Comparison of ENCODE assay signal across 30 mouse cellular contexts in genomic region chr8:13437531-13437930, GRCm38 (mm10). TPM values are rescaled to one million over a fixed set of nuclear protein-coding genes. Genes with fewer than 3 reads are reported as not detected.
DNase-seq lines count a peak whose midpoint lies in the region; ATAC-seq and TF ChIP-seq lines count a peak whose summit lies in the region.
"Had no signal": no experiment of that assay in that cellular context is flagged by ENCODE, and none has a peak within 500 bp of the region (broad histone marks: within the 10 kb centered on the region; RNA-seq: fewer than 3 reads in every experiment).

No protein-coding gene starts in this region.

- TF ChIP-seq EP300 in MEL (IDR thresholded peaks at IDR 0.05; ENCODE audit: low read depth in 1 of 2, low read length in 2 of 2) = 0 out of 4 replicates have a peak, but pooled peaks of 1 of the 2 experiments have one; percentile 19

- no peak for TF ChIP-seq POLR2A in MEL (IDR thresholded peaks at IDR 0.05; ENCODE audit: control insufficient read depth in 1 of 2, insufficient read depth in 1 of 2, low read depth in 1 of 2, low read length in 2 of 2, poor library complexity in 1 of 2)

- H3K9ac ChIP-seq in MEL (ENCODE audit: control insufficient read depth, low read depth, low read length, poor library complexity, severe bottlenecking) = no peak overlapping the region
- H3K9ac ChIP-seq: embryonic facial prominence, embryonic 13.5 days; embryonic facial prominence, embryonic 15.5 days; forebrain, embryonic 12.5 days had no signal

- intact Hi-C loops in gastrocnemius, adult 2 months (cut with DNase I) = no loop called here

- DNase-seq in gastrocnemius, adult 2 months = no peak
- no peak for DNase-seq in gastrocnemius, postnatal 4 days (ENCODE audit: low spot score in 2 of 2)
- no peak for DNase-seq in MEL (ENCODE audit: low read depth, low spot score)
- no peak for DNase-seq in kidney, adult 18-20 months
- DNase-seq: adrenal gland, adult 2 months; adrenal gland, postnatal 10 days; adrenal gland, postnatal 25 days; B cell, adult 2 months; cerebellum, adult 11 months; cerebellum, adult 18-20 months; cerebellum, adult 8-10 months; cerebellum, adult 9-11 months; cerebellum, postnatal 14 days; cerebellum, postnatal 36 days; embryo, embryonic 11 days had no signal

- H3K4me1 ChIP-seq in MEL (ENCODE audit: control insufficient read depth in 1 of 2, insufficient read depth in 2 of 2, low read length in 2 of 2) = no peaks in the 10 kb centered on the region
- H3K4me1 ChIP-seq: embryonic facial prominence, embryonic 13.5 days; embryonic facial prominence, embryonic 15.5 days had no signal

- H3K4me3 ChIP-seq in gastrocnemius, adult 2 months = peak overlapping the region; percentile 72; the same call in 1 of the 2 replicates
- no peak overlapping the region for H3K4me3 ChIP-seq in MEL (ENCODE audit: control insufficient read depth in 1 of 2, insufficient read depth in 1 of 2, low read depth in 2 of 2, low read length in 2 of 2)
- H3K4me3 ChIP-seq: embryonic facial prominence, embryonic 13.5 days; embryonic facial prominence, embryonic 15.5 days; erythroblast, embryonic 14.5 days; forebrain, embryonic 10.5 days; forebrain, embryonic 12.5 days had no signal

- TF ChIP-seq RAD21 in MEL (IDR thresholded peaks at IDR 0.05; ENCODE audit: low read depth, low read length) = no peak

- ATAC-seq in megakaryocyte-erythroid progenitor cell, adult 5-6 weeks (replicated peaks; ENCODE audit: low FRiP score, low TSS enrichment, poor library complexity, severe bottlenecking) = peak; percentile 57
- ATAC-seq: CD4-positive, CD25-positive, alpha-beta regulatory T cell, adult 4 months; forebrain, embryonic 14.5 days; forebrain, embryonic 16.5 days had no signal

- no peaks in the 10 kb centered on the region for H3K36me3 ChIP-seq in MEL (ENCODE audit: control insufficient read depth in 1 of 2, insufficient read depth in 2 of 2, low read length in 2 of 2)
- H3K36me3 ChIP-seq: embryonic facial prominence, embryonic 13.5 days; embryonic facial prominence, embryonic 15.5 days; forebrain, embryonic 10.5 days; forebrain, embryonic 12.5 days; G1E had no signal

- no peaks in the 10 kb centered on the region for H3K79me2 ChIP-seq in MEL (ENCODE audit: control insufficient read depth, insufficient read depth, low read length, poor library complexity)

- no peak for TF ChIP-seq CTCF in gastrocnemius, adult 2 months (IDR thresholded peaks at IDR 0.05)
- TF ChIP-seq CTCF in MEL (IDR thresholded peaks at IDR 0.05 in 2 of 3, conservative IDR thresholded peaks at IDR 0.05 in 1 of 3; ENCODE audit: control insufficient read depth in 1 of 3, insufficient read depth in 1 of 3, low read depth in 2 of 3, low read length in 3 of 3, poor library complexity in 1 of 3, severe bottlenecking in 1 of 3) = no peak

- H3K9me3 ChIP-seq in MEL (replicated peaks; ENCODE audit: insufficient read depth, low read length) = no peaks in the 10 kb centered on the region
- H3K9me3 ChIP-seq: embryonic facial prominence, embryonic 13.5 days; embryonic facial prominence, embryonic 15.5 days; forebrain, embryonic 10.5 days; forebrain, embryonic 12.5 days; G1E had no signal

- no peak overlapping the region; the same call in 1 of the 2 replicates for H3K27ac ChIP-seq in gastrocnemius, adult 2 months
- no peak overlapping the region for H3K27ac ChIP-seq in MEL (ENCODE audit: control insufficient read depth, low read depth, low read length)
- H3K27ac ChIP-seq: embryonic facial prominence, embryonic 13.5 days; embryonic facial prominence, embryonic 15.5 days; forebrain, embryonic 10.5 days; forebrain, embryonic 12.5 days had no signal

- H3K27me3 ChIP-seq in MEL (ENCODE audit: control insufficient read depth in 1 of 2, insufficient read depth in 2 of 2, low read length in 2 of 2) = peaks cover 5 to 10% of the 10 kb centered on the region in 2 experiments

TF ChIP-seq in MEL, 35 proteins besides CTCF, POLR2A, EP300 and RAD21:
- 0 out of 2 replicates have a peak, but pooled peaks have one; percentile 17 for TF ChIP-seq GATA1 (IDR thresholded peaks at IDR 0.05; ENCODE audit: low read depth, low read length)
- no peak for TF ChIP-seq GABPA (IDR thresholded peaks at IDR 0.05; ENCODE audit: low read depth, low read length)

RNA-seq across cellular contexts. Expression of gene Tmem255b, which starts 2.5 kb away (rescaled TPM):
- 1 to 10 TPM; 2.6 to 3.1 TPM for total RNA-seq in gastrocnemius, adult 2 months (2021)
- total RNA-seq in gastrocnemius, postnatal 4 days (2021) = 1 to 10 TPM; 3.0 to 5.5 TPM
- total RNA-seq in MEL (2012; rRNA removed) = not detected in 2 replicates
- polyA plus RNA-seq in MEL (2012; ENCODE audit: insufficient read depth in 1 of 2, insufficient read length in 2 of 2, low read depth in 1 of 2, low replicate concordance in 2 of 2, missing spikeins in 1 of 2) = not detected
- not detected in 2 replicates for total RNA-seq in megakaryocyte-erythroid progenitor cell, adult 5-6 weeks (2014; fragmentation: Nextera tagmentation)
- not detected in 2 replicates for total RNA-seq in megakaryocyte-erythroid progenitor cell, adult 5-6 weeks (2017)
- total RNA-seq: CH12.LX; common myeloid progenitor, adult 5-6 weeks; G1E had no signal
- polyA plus RNA-seq: CD4-positive, CD25-positive, alpha-beta regulatory T cell, adult 4 months; erythroblast, embryonic 14.5 days; forebrain, embryonic 14.5 days; G1E had no signal

RNA-seq across cellular contexts. Expression of gene Grk1, which starts 32.6 kb away (rescaled TPM):
- not detected for total RNA-seq in gastrocnemius, adult 2 months (2021)
- not detected for total RNA-seq in gastrocnemius, postnatal 4 days (2021)
- total RNA-seq in MEL (2012; rRNA removed) = under 0.01 TPM in 1 of 2 replicates, not detected in the other
- polyA plus RNA-seq in MEL (2012; ENCODE audit: insufficient read depth in 1 of 2, insufficient read length in 2 of 2, low read depth in 1 of 2, low replicate concordance in 2 of 2, missing spikeins in 1 of 2) = under 1 TPM in 1 of 2 experiments, not detected in 1; 0.03 TPM
- total RNA-seq in megakaryocyte-erythroid progenitor cell, adult 5-6 weeks (2014; fragmentation: Nextera tagmentation) = 0.25 TPM in 1 of 2 replicates, not detected in the other
- total RNA-seq in megakaryocyte-erythroid progenitor cell, adult 5-6 weeks (2017) = not detected in 2 replicates
- total RNA-seq: adrenal gland, adult 2 months; adrenal gland, postnatal 25 days; CH12.LX; common myeloid progenitor, adult 5-6 weeks had no signal
- polyA plus RNA-seq: adrenal gland, adult 2 months; CD4-positive, CD25-positive, alpha-beta regulatory T cell, adult 4 months; erythroblast, embryonic 14.5 days; forebrain, embryonic 16.5 days had no signal

RNA-seq across cellular contexts. Expression of gene Atp4b, which starts 40.9 kb away (rescaled TPM):
- total RNA-seq in gastrocnemius, adult 2 months (2021) = not detected
- not detected for total RNA-seq in gastrocnemius, postnatal 4 days (2021)
- total RNA-seq in MEL (2012; rRNA removed) = 0.08 TPM in 1 of 2 replicates, not detected in the other
- polyA plus RNA-seq in MEL (2012; ENCODE audit: insufficient read depth in 1 of 2, insufficient read length in 2 of 2, low read depth in 1 of 2, low replicate concordance in 2 of 2, missing spikeins in 1 of 2) = under 1 TPM in 1 of 2 experiments, not detected in 1; 0.14 TPM
- 0.96 and 1.4 TPM in 2 replicates for total RNA-seq in megakaryocyte-erythroid progenitor cell, adult 5-6 weeks (2014; fragmentation: Nextera tagmentation)
- total RNA-seq in megakaryocyte-erythroid progenitor cell, adult 5-6 weeks (2017) = 0.80 and 1.1 TPM in 2 replicates
- total RNA-seq: adrenal gland, postnatal 10 days; adrenal gland, postnatal 25 days; adrenal gland, postnatal 4 days; CH12.LX; common myeloid progenitor, adult 5-6 weeks had no signal
- polyA plus RNA-seq: brain, embryonic 14.5 days; CD4-positive, CD25-positive, alpha-beta regulatory T cell, adult 4 months; embryonic facial prominence, embryonic 11.5 days; embryonic facial prominence, embryonic 13.5 days; embryonic facial prominence, embryonic 15.5 days; erythroblast, embryonic 14.5 days; forebrain, embryonic 12.5 days; forebrain, embryonic 14.5 days; forebrain, embryonic 16.5 days; G1E had no signal

RNA-seq across cellular contexts. Expression of gene Gas6, which starts 56.8 kb away (rescaled TPM):
- total RNA-seq in gastrocnemius, adult 2 months (2021) = 10 to 100 TPM; 63.4 to 87.3 TPM
- 100 to 1,000 TPM; 111 to 121 TPM for total RNA-seq in gastrocnemius, postnatal 4 days (2021)
- not detected in 2 replicates for total RNA-seq in MEL (2012; rRNA removed)
- not detected for polyA plus RNA-seq in MEL (2012; ENCODE audit: insufficient read depth in 1 of 2, insufficient read length in 2 of 2, low read depth in 1 of 2, low replicate concordance in 2 of 2, missing spikeins in 1 of 2)
- total RNA-seq in megakaryocyte-erythroid progenitor cell, adult 5-6 weeks (2014; fragmentation: Nextera tagmentation) = not detected in 2 replicates
- total RNA-seq in megakaryocyte-erythroid progenitor cell, adult 5-6 weeks (2017) = 1.3 TPM in 1 of 2 replicates, not detected in the other
- total RNA-seq: CH12.LX, G1E had no signal
- polyA plus RNA-seq: CD4-positive, CD25-positive, alpha-beta regulatory T cell, adult 4 months; G1E had no signal
